Mouse (Mus musculus): ENCODE data around the gene Stat4. TPM values are rescaled to one million over a fixed set of nuclear protein-coding genes. Genes with fewer than 3 reads are reported as not detected.
"Not testable (repeated sequence)": the region's sequence is repeated elsewhere in the genome, so short reads cannot be mapped to it uniquely, and the experiment has no call there.

Stat4 gene
- polyA plus RNA-seq, 1 experiment from 2014 or later: 1.2 TPM

DNA sequence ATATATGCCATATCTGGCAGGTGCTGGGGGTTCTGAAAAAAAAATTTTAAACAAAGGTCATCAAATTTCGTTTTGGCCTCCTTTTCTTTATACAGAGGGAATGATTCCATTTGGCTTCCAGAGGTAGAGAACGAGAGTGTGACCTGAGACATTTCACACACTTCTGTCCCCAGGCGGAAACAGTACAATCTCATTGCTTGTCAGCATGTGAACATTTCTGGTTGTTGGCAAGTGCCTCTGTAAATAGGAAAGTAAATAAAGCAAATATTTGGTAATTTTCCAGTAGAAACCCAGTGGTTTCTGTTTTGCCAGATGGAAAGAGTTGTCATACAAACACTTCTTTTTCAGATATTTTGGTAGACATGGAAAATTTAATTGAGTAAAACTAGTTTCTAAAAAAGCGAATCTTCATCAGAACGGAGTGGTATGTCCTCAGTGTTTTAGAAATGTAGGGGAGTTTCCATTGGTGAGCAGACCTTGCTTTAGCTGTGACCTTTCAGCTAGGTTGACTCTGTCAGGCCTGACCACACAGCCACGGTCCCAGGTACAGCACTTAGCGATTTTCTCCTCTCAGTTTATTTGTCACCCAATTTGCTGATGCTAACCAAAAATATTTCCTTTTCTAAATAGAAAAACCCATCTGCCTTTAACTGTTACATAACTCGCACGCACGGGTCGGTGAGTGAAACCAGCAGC is 53.6 kb downstream of the Stat4 start:
- H3K27me3 ChIP-seq (ENCODE audit: low read depth, poor library complexity, severe bottlenecking): no peaks in the 10 kb centered on the region
- no peak overlapping the region for H3K4me3 ChIP-seq
- no peaks in the 10 kb centered on the region for H3K9me3 ChIP-seq (replicated peaks)
- WGBS: 87% methylated on average over 11 of the region's 11 CpGs
- DNase-seq (ENCODE audit: low spot score): no peak
- H3K4me1 ChIP-seq: no peaks in the 10 kb centered on the region
- no peak overlapping the region for H3K27ac ChIP-seq (replicated peaks)
- no peaks in the 10 kb centered on the region for H3K36me3 ChIP-seq

DNA sequence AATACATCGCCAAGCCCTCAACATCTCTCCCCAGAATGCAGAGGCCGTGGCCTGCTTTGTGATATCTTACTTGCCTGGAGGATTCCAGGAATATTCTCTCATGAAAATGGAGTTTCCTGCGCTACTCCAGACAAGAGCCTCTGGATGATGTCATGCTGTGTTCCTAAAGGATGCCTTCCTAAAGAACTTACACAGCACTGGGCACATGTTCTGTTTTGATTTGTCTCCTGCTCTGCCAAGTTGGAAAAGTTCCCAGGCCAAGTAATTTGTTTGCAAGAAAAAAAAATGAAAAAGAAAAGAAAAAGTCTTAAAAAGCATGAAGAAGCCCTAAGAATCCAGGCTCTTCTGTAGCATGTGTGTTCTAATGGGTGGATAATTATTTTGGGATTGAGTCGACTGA is 56.2 kb downstream of the Stat4 start:
- no peak for DNase-seq (ENCODE audit: low spot score)
- H3K36me3 ChIP-seq: no peaks in the 10 kb centered on the region
- H3K4me3 ChIP-seq: no peak overlapping the region
- 84% methylated on average over 4 of the region's 4 CpGs for WGBS
- H3K4me1 ChIP-seq: no peaks in the 10 kb centered on the region
- no peaks in the 10 kb centered on the region for H3K27me3 ChIP-seq (ENCODE audit: low read depth, poor library complexity, severe bottlenecking)
- no peak overlapping the region for H3K27ac ChIP-seq (replicated peaks)
- no peaks in the 10 kb centered on the region for H3K9me3 ChIP-seq (replicated peaks)

DNA sequence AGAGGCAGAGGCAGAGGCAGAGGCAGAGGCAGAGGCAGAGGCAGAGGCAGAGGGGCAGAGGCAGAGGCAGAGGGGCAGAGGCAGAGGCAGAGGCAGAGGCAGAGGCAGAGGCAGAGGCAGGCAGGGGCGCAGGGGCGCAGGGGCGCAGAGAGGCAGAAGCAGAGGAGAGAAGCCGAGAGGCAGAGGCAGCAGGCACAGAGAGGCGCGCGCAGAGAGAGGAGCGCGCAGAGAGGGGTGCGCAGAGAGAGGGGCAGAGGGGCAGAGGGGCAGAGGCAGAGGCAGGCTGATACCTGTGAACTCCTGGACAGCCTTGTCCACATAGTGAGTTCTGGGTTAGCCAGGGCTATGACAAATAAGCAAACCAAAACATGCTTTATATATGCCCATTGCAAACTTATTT is 59.9 kb downstream of the Stat4 start:
- not testable (repeated sequence) for H3K9me3 ChIP-seq (replicated peaks); H3K36me3 ChIP-seq; H3K4me1 ChIP-seq; H3K27ac ChIP-seq (replicated peaks); H3K27me3 ChIP-seq (ENCODE audit: low read depth, poor library complexity, severe bottlenecking); DNase-seq (ENCODE audit: low spot score); H3K4me3 ChIP-seq
- 89% methylated on average over 6 of the region's 10 CpGs for WGBS

- no peak overlapping the region for H3K4me3 ChIP-seq
- no peak for DNase-seq (ENCODE audit: low spot score)
- no peaks in the 10 kb centered on the region for H3K36me3 ChIP-seq
- peaks cover 6% of the 10 kb centered on the region for H3K4me1 ChIP-seq
- H3K27me3 ChIP-seq (ENCODE audit: low read depth, poor library complexity, severe bottlenecking): no peaks in the 10 kb centered on the region
- 56% methylated on average over 2 of the region's 2 CpGs for WGBS
- no peaks in the 10 kb centered on the region for H3K9me3 ChIP-seq (replicated peaks)
- H3K27ac ChIP-seq (replicated peaks): no peak overlapping the region
These were observed 61.8 kb downstream of the Stat4 start for GRCm38 (mm10) chr1:52048711-52049110.

DNA sequence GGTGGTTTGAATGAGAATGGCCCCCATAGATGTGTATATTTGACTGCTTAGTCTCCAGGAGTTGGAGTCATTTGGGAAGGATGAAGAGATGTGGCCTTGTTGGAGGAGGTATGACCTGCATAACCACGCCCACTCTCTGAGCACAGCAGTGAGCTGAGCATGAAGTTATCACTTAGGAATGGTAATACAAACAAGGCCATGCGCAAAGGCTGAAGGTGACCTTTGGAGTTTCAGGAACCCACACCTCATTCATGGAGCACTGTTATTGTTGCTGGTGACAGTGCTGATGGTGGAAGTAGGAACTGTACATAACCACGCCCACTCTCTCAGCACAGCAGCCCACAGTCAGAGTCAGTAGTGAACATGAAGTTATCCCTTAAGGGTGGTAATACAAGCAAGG is 62.9 kb downstream of the Stat4 start:
- Histone ChIP-seq H3K9me3 (replicated peaks) (no peaks in the 10 kb centered on the region), H3K4me3 (no peak overlapping the region), H3K27ac (replicated peaks) (no peak overlapping the region), H3K36me3 (no peaks in the 10 kb centered on the region), H3K27me3 (ENCODE audit: low read depth, poor library complexity, severe bottlenecking) (no peaks in the 10 kb centered on the region), H3K4me1 (peaks cover 6% of the 10 kb centered on the region)
- DNase-seq (ENCODE audit: low spot score): no peak
- WGBS: 85% methylated on average over 3 of the region's 3 CpGs

DNA sequence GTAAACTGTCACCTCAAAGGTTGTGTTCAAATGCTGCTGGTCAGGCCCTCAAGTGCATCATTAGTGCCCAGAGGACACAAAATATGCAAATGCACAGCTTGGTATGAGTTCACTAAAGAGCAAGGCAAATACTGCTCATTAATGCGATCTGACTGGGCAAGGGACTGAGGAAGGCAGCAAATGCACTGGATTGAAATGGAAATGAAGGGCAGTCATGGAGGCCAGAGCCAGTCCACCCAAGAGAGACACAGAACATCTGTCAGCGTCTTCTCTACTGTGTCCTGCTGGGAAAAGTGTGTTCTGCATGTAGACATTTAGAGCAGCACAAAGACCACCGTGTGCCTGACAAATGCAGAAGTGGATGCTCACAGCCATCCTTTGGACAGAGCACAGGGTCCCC is 64.6 kb downstream of the Stat4 start:
- H3K27ac ChIP-seq (replicated peaks): peak overlapping the region; percentile 46; the same call in 1 of the 2 replicates
- H3K27me3 ChIP-seq (ENCODE audit: low read depth, poor library complexity, severe bottlenecking): no peaks in the 10 kb centered on the region
- no peak for DNase-seq (ENCODE audit: low spot score)
- WGBS: 60% methylated on average over 3 of the region's 3 CpGs
- peaks cover 6% of the 10 kb centered on the region for H3K4me1 ChIP-seq
- no peaks in the 10 kb centered on the region for H3K36me3 ChIP-seq
- H3K9me3 ChIP-seq (replicated peaks): no peaks in the 10 kb centered on the region
- H3K4me3 ChIP-seq: no peak overlapping the region

- WGBS: 92% methylated on average over 9 of the region's 9 CpGs
These were observed 66.0 kb downstream of the Stat4 start for GRCm38 (mm10) chr1:52052910-52053309.

DNA sequence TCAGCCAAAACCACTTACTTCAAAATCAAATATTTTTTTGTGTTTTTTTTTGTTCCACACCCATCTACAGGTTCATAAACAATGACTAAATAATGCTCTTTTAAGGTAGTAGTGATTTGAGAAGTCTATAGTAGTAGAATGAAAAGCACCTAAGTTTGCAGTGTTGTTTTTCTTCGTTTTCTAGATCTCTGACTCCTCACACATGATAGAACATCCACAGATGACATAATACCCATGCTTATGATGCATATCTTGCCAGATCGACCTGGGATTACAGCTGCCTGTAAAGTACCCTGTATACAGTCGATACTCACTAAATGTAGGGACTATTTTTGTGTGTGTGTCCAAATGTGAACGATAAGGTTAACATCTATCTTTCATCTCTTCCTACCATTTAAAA is 69.0 kb downstream of the Stat4 start:
- 88% methylated on average over 4 of the region's 4 CpGs for WGBS
- H3K27me3 ChIP-seq (ENCODE audit: low read depth, poor library complexity, severe bottlenecking): no peaks in the 10 kb centered on the region
- H3K4me1 ChIP-seq: peaks cover 6% of the 10 kb centered on the region
- H3K9me3 ChIP-seq (replicated peaks): no peaks in the 10 kb centered on the region
- H3K4me3 ChIP-seq: no peak overlapping the region
- no peak overlapping the region for H3K27ac ChIP-seq (replicated peaks)
- no peak for DNase-seq (ENCODE audit: low spot score)
- H3K36me3 ChIP-seq: no peaks in the 10 kb centered on the region

More at GRCm38 (mm10) chr1:52052910-52053309, 66.0 kb downstream of the Stat4 start:
- Histone ChIP-seq H3K4me1 (peaks cover 6% of the 10 kb centered on the region), H3K27ac (replicated peaks) (no peak overlapping the region), H3K9me3 (replicated peaks) (no peaks in the 10 kb centered on the region), H3K4me3 (no peak overlapping the region), H3K27me3 (ENCODE audit: low read depth, poor library complexity, severe bottlenecking) (no peaks in the 10 kb centered on the region), H3K36me3 (no peaks in the 10 kb centered on the region)
- no peak for DNase-seq (ENCODE audit: low spot score)

- no peaks in the 10 kb centered on the region for H3K4me1 ChIP-seq
- no peaks in the 10 kb centered on the region for H3K36me3 ChIP-seq
- H3K27ac ChIP-seq (replicated peaks): no peak overlapping the region
- H3K4me3 ChIP-seq: no peak overlapping the region
- WGBS: 78% methylated on average over 5 of the region's 5 CpGs
- no peaks in the 10 kb centered on the region for H3K27me3 ChIP-seq (ENCODE audit: low read depth, poor library complexity, severe bottlenecking)
- no peaks in the 10 kb centered on the region for H3K9me3 ChIP-seq (replicated peaks)
- no peak for DNase-seq (ENCODE audit: low spot score)
These were observed 70.2 kb downstream of the Stat4 start for GRCm38 (mm10) chr1:52057153-52057552.

GRCm38 (mm10) chr1:52066276-52066675 is 79.3 kb downstream of the Stat4 start:
- DNase-seq (ENCODE audit: low spot score): no peak
- WGBS: 86% methylated on average over 1 of the region's 1 CpGs
- Histone ChIP-seq H3K27me3 (ENCODE audit: low read depth, poor library complexity, severe bottlenecking) (no peaks in the 10 kb centered on the region), H3K27ac (replicated peaks) (no peak overlapping the region), H3K4me3 (no peak overlapping the region), H3K36me3 (no peaks in the 10 kb centered on the region), H3K4me1 (no peaks in the 10 kb centered on the region), H3K9me3 (replicated peaks) (no peaks in the 10 kb centered on the region)

DNA sequence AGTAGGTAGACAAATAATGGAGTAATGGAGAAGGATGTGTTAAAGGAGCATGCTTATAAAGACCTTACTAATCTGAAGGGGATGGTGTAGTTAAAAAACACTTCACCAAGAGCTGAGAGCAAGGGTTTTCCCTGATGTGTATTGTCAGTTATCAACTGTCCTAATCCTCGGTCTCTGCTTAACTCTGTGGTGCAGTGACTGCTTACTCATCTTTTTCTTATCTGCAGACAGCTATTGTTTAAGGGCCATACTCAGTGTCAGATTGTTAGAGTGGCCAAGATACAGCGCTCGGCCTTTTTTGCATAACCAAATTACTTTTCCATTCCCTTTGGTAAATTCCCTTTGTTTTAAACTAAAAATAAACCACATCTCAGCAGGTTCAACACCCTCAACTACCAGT is 79.7 kb downstream of the Stat4 start:
- H3K9me3 ChIP-seq (replicated peaks): no peaks in the 10 kb centered on the region
- no peak for DNase-seq (ENCODE audit: low spot score)
- no peaks in the 10 kb centered on the region for H3K4me1 ChIP-seq
- no peak overlapping the region for H3K4me3 ChIP-seq
- H3K36me3 ChIP-seq: no peaks in the 10 kb centered on the region
- H3K27ac ChIP-seq (replicated peaks): no peak overlapping the region
- no peaks in the 10 kb centered on the region for H3K27me3 ChIP-seq (ENCODE audit: low read depth, poor library complexity, severe bottlenecking)
- WGBS: 83% methylated on average over 3 of the region's 3 CpGs

- Histone ChIP-seq H3K4me3 (no peak overlapping the region), H3K9me3 (replicated peaks) (no peaks in the 10 kb centered on the region), H3K27me3 (ENCODE audit: low read depth, poor library complexity, severe bottlenecking) (no peaks in the 10 kb centered on the region), H3K27ac (replicated peaks) (peak overlapping the region; percentile 23; the same call in 1 of the 2 replicates), H3K36me3 (no peaks in the 10 kb centered on the region), H3K4me1 (peaks cover 32% of the 10 kb centered on the region)
- peak; percentile 29 for DNase-seq (ENCODE audit: low spot score)
- 5% methylated on average over 10 of the region's 10 CpGs for WGBS
These were observed 92.9 kb downstream of the Stat4 start for GRCm38 (mm10) chr1:52079724-52080367.

- Histone ChIP-seq H3K27me3 (ENCODE audit: low read depth, poor library complexity, severe bottlenecking) (no peaks in the 10 kb centered on the region), H3K4me1 (peaks cover 32% of the 10 kb centered on the region), H3K27ac (replicated peaks) (no peak overlapping the region), H3K4me3 (no peak overlapping the region), H3K9me3 (replicated peaks) (no peaks in the 10 kb centered on the region), H3K36me3 (no peaks in the 10 kb centered on the region)
- no peak for DNase-seq (ENCODE audit: low spot score)
- WGBS: 10% methylated on average over 8 of the region's 8 CpGs
These were observed 93.4 kb downstream of the Stat4 start for GRCm38 (mm10) chr1:52080375-52080774.

All from midbrain, embryonic 10.5 days (tissue).